Mouse (Mus musculus) lung, postnatal 0 days (tissue): ENCODE data around the gene Prrg2.

Experiments used
- CTCF ChIP-seq: IDR thresholded peaks from 2 replicates; pipeline ENCODE4 v1.5.1; 2016; ENCODE audit warnings: antibody characterized with exemption, mild to moderate bottlenecking
- EP300 ChIP-seq: IDR thresholded peaks from 2 replicates; pipeline ENCODE4 v1.6.1; 2016; ENCODE audit warnings: antibody characterized with exemption, mild to moderate bottlenecking, control low read depth

GRCm38 (mm10) chr7:45017242-45018061 lies 45.0 kb downstream of the Prrg2 start, which contains the start of gene Rras:
- TF ChIP-seq CTCF (peak; percentile 54), EP300 (peak; percentile 85)
